Mouse (Mus musculus): ENCODE results near the gene Babam2.

Babam2 gene

GRCm38 (mm10) chr5:32077139-32077538, 379.7 kb downstream of the Babam2 start:
- no peak for DNase-seq (ENCODE audit: low read depth)

DNA sequence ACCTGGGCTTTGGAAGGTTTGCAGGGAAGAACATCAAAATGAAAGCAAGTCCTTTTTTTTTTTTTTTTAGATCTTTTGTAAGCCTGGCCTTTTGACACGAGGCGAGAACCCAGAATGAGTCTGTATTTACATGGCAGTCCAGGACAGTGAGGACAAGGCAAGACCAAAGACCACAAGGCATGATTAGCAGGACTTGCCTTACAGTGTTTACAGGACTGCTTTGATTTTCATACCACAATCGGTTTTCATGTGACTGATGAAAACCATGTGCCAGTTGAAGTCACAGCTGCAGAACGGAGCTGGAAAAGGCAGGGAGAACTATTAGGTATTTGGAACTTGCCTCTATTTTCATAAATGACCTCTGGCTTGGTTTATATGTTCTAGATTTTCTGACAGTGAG, 381.5 kb downstream of the Babam2 start:
- DNase-seq (ENCODE audit: low read depth), result no peak

GRCm38 (mm10) chr5:32080490-32081219, 383.2 kb downstream of the Babam2 start:
- DNase-seq (ENCODE audit: low read depth), result no peak

- no peak for DNase-seq (ENCODE audit: low read depth)
Measured at GRCm38 (mm10) chr5:32084401-32084804, 386.9 kb downstream of the Babam2 start.

GRCm38 (mm10) chr5:32085566-32085965, 388.1 kb downstream of the Babam2 start:
- DNase-seq (ENCODE audit: low read depth), result no peak

GRCm38 (mm10) chr5:32085971-32086370, 388.5 kb downstream of the Babam2 start:
- no peak for DNase-seq (ENCODE audit: low read depth)

DNA sequence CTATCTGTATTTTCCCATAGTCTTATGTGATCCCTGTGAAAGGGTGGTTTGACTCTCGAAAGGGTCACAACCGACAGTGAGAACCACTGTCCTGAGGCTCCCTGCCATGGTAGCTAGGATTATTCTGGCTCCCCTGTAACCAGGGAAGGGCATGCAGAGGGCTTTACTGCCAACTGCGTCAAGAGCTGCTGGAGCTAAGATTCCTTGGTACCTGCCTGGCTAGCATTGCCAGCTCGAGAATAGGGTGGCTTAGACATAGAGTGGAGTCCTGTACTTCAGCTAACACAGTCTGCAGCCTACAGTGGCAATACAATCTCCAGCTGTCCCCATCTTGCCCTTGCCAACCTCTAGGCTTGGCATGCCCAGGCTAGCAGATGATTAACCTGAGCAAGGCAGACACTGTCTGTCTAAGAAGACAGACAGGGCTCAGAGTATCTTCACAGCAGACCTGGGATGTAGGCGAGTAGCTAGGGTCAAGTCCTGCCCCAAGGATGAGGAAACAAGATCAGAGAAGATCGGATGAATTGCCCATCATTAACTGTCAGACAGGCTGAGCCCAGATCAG, 389.1 kb downstream of the Babam2 start:
- DNase-seq (ENCODE audit: low read depth), result no peak

DNA sequence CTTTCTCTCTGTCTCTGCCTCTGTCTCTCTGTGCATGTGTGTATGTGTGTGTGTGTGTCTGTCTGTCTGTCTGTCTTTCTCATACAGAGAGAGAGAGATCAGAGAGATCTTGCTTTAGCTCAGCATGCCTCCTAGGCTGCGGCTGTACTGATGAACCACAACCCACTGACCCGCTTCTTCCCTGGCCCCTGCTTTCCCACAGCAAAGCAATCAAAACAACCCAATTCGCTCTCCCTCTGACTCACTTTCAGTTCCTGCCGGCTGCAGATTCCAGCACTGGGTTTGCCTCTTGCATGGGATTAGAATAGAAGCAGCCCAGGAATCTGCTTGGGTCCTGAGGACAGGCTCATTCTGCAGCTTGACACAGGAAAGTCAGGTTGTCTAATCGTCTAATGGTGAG, 392.0 kb downstream of the Babam2 start:
- DNase-seq (ENCODE audit: low read depth), result no peak

DNA sequence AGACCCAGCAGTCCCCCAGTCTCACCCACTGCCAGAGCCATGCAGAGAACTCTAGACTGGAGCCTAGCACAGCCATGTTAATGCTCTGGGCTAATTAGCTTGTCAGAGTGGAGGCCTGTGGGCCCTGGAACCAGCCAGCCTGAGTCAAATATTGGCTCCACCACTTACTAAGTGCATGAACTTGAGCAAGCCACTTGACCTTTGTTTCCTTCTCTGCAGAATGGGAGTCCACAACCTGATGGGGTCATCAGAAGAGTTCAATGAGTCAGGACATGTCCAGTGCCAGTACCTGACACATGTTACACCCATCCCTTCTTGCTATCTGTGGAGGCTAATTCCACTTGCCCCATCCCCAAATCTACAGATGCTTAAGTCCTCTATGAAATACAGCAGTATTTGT, 394.8 kb downstream of the Babam2 start:
- DNase-seq (ENCODE audit: low read depth), result no peak

DNA sequence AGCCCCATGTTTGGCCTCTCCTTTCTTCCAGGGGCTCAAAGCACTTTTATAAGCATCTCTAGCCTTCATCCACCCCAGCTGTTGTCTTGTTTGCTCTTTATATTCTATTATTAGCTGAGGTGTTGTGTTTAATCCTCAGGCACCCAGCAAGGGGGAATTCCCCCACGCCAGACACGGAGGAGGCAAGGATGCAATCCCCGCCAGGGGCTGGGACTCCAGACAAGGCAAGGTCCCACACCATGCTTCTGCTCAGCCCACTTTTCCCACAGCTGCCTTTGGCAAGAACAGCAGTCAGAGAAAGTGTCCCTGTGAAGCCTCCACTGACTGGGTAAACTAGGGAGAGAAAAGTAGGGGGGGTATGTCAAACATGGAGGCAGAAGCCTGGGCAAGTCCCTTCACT, 401.2 kb downstream of the Babam2 start:
- no peak for DNase-seq (ENCODE audit: low read depth)

DNA sequence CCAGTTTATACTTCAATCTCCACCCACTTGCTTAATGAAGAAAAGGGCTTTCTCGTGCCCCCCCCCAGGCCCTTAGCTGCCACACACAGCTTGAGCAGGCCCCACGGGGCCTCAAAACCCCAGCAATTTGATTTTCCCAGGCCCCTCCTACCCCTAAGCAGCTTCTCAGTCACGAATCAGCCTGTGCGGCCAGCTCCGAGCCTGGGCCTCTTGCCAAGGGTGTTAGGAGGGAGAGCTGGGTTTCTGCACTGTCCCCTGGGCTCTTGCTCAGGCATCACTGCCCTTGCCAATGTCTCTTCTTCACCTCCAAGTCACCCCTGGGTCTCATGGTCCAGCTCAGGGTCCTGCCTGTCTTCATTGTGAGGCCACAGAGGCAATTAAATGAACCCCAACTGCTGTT, 405.0 kb downstream of the Babam2 start:
- DNase-seq (ENCODE audit: low read depth), result no peak

- DNase-seq (ENCODE audit: low read depth), result no peak
Measured at GRCm38 (mm10) chr5:32102971-32103431, 405.5 kb downstream of the Babam2 start.

GRCm38 (mm10) chr5:32103545-32103944, 406.1 kb downstream of the Babam2 start:
- DNase-seq (ENCODE audit: low read depth), result no peak

DNA sequence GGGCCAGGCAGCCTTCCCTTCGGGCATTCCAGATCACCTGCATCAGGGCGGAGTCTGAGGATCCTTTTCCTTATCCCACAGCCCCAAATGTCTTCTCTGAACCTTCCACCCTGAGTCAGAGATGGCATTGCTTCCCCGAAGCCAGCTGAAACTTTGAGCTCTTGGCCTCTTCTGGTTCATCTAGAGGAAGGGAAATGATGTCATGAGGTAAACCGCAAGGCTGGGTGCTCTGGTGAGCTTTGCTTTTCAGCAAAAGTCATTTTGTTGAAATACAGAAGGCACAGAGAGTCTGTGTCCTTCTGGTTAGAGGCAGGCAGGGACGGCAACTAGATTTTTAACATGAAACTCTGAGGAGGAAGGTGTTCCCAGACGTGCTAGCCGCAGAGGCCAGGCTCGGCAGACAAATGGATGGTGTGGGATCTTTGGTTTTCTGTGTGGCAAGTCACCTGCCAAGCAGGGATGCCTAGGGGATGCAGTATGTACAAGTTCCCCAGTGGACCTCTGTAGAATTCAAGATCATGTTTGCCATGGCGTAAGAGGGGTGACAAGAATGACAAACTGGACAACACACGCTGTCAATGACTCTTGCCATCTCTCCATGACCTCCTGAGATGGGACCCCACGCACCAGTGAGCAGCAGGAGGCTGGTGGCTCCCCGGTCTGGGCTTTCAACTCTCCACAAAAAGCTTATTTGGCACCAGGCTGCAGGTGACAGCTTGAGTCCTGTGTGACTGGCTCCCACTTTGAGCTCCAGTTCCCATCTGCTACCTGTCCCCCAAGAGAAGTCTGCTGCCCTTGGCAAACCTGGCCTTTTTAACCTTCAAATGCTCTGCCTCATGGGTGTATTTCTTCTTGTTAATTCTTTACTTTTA, 406.9 kb downstream of the Babam2 start:
- DNase-seq (ENCODE audit: low read depth), result peak; percentile 89

- no peak for DNase-seq (ENCODE audit: low read depth)
Measured at GRCm38 (mm10) chr5:32106473-32107140, 409.1 kb downstream of the Babam2 start.

DNA sequence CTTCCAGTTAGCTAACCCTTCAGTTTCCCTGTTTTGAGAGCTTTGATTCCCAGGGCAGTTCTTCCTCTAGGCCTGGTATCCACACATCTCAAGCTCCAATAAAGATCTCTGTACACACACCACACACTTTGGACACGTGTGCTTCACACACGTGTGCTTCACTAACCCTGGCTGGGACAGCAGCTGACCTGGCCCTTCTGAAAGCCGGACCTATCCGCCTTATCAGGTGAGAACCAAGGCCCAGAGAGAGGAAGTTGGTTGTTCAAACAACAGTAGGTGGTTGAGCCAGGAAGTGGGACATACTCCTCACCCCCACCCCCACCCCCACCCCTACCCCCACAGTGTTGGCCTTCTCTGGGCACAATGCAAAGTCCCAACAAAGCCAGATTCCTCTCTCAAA, 413.2 kb downstream of the Babam2 start:
- DNase-seq (ENCODE audit: low read depth), result peak; percentile 40

GRCm38 (mm10) chr5:32112206-32112916, 414.9 kb downstream of the Babam2 start:
- DNase-seq (ENCODE audit: low read depth), result no peak

DNA sequence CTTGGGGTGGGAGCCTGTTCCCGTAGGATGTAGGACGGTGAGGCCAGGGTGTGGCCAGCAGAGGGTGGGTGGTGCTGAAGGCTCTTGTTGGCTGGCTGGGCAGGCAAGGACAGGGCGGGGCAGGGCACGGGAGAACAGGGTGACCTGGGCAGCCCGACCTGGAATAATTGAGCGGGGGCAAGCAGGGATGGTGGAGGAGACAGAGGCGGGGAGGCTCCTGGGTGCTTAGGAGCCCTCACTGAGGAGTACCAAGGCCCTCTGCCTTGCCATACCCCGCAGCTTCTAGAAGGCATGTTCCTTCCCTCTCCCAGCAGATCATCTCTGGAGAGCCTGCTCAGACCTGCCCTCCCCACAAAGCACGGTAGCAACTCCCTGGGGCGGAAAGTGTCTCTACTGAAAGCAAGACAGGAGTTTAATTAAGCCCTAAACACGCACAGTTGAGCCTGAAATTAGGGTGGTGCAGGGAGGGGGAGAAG, 423.5 kb downstream of the Babam2 start:
- no peak for DNase-seq (ENCODE audit: low read depth)

GRCm38 (mm10) chr5:32121936-32122335, 424.5 kb downstream of the Babam2 start:
- DNase-seq (ENCODE audit: low read depth), result no peak

- DNase-seq (ENCODE audit: low read depth), result no peak
Measured at GRCm38 (mm10) chr5:32122363-32122762, 424.9 kb downstream of the Babam2 start.

DNA sequence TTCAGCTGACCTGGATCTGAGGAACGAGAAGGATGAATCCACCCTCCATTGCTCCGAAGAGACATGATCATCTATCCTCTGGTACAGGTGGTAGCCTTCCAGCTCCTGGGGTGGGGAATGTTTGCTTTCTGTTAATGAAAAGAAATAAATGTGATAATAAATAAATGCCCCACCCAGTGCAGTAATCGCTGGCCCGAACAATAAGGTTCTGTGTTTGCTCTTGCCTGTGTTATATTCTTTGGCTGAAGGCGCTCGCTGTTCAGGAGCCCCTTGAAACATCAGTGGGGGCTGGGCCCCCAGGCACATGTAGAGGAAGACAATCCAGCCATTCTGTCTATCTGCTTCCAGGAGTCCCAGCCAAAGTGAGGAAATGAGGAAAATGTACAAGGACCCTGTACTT, 427.5 kb downstream of the Babam2 start:
- no peak for DNase-seq (ENCODE audit: low read depth)

DNA sequence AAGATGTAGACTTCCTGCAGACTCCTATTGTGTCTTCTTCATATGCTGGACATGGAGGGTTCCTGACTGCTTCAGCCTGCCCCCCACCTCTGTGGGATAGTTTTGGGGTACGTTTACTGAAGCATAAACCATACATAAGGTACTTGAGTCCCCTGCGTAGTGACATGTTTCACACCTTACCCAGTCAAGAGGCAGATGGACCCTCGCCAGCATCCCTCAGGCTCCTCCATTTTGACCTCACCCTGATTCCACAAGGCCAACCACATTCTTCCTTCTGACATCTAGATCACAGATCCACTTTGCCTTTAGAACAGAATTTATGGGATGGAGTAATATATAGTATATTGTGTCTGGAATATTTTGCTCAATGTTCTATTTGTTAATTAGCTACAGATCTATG, 429.7 kb downstream of the Babam2 start:
- DNase-seq (ENCODE audit: low read depth), result no peak

Data from naive thymus-derived CD4-positive, alpha-beta T cell, adult 2 months (primary cell).